Comparison of ENCODE assay signal across 32 mouse cellular contexts in genomic region chr6:56789336-56789735, GRCm38 (mm10). TPM values are rescaled to one million over a fixed set of nuclear protein-coding genes. Genes with fewer than 3 reads are reported as not detected.
DNase-seq lines count a peak whose midpoint lies in the region; ATAC-seq and TF ChIP-seq lines count a peak whose summit lies in the region.
"Had no signal": no experiment of that assay in that cellular context is flagged by ENCODE, and none has a peak within 500 bp of the region (broad histone marks: within the 10 kb centered on the region; RNA-seq: fewer than 3 reads in every experiment).

No protein-coding gene starts in this region.

- no peak for TF ChIP-seq POLR2A in heart, adult 2 months (IDR thresholded peaks at IDR 0.05; ENCODE audit: insufficient read depth, low read depth, low read length)

- peak; percentile 39 for DNase-seq in heart, adult 11 months
- no peak for DNase-seq in heart, adult 2 months
- DNase-seq in c-Kit-positive CD71-positive TER-119-positive erythroid progenitor cells, embryonic 14.5 days (ENCODE audit: low spot score), result peak; percentile 40
- DNase-seq in liver, embryonic 13.5 days, result peak; percentile 17
- no peak for DNase-seq in natural killer cell, adult 2 months (ENCODE audit: low spot score in 2 of 2)
- DNase-seq: adrenal gland, postnatal 10 days; cerebellum, adult 11-12 months; cerebellum, adult 9-11 months; forebrain, postnatal 0 days; gastrocnemius, postnatal 14 days; heart, postnatal 10 days; kidney, adult 2 months; kidney, postnatal 36 days; lung, adult 18-20 months; lung, postnatal 4 days; midbrain, embryonic 14.5 days; right cerebral cortex, adult 18-20 months; thymus, adult 18-20 months; thymus, postnatal 25 days had no signal

- WGBS in heart, adult 2 months, result 24% methylated on average over 3 of the region's 3 CpGs
- WGBS in liver, embryonic 13.5 days (ENCODE audit: insufficient replicate concordance), result 30% methylated on average over 3 of the region's 3 CpGs
- WGBS in neural tube, embryonic 15.5 days, result 83% methylated on average over 3 of the region's 3 CpGs

- H3K27me3 ChIP-seq in heart, adult 2 months (ENCODE audit: control insufficient read depth, insufficient read depth, low read length), result no peaks in the 10 kb centered on the region
- H3K27me3 ChIP-seq in liver, embryonic 13.5 days, result no peaks in the 10 kb centered on the region
- no peaks in the 10 kb centered on the region for H3K27me3 ChIP-seq in neural tube, embryonic 15.5 days (replicated peaks)
- H3K27me3 ChIP-seq: CH12.LX; embryonic facial prominence, embryonic 13.5 days; forebrain, embryonic 12.5 days; heart, embryonic 12.5 days; limb, embryonic 13.5 days; Patski had no signal

- intact Hi-C loops in heart, adult 2 months (cut with DNase I), result no loop called here

- ATAC-seq in liver, embryonic 13.5 days (ENCODE audit: low read depth), result peak; percentile 65
- peak; percentile 79 for ATAC-seq in megakaryocyte-erythroid progenitor cell, adult 5-6 weeks (replicated peaks; ENCODE audit: low FRiP score, low TSS enrichment, poor library complexity, severe bottlenecking)
- no peak for ATAC-seq in neural tube, embryonic 15.5 days (ENCODE audit: low FRiP score)
- no peak for ATAC-seq in cerebellum, adult (ENCODE audit: insufficient number of reproducible peaks, low FRiP score, low TSS enrichment)
- ATAC-seq: forebrain, postnatal 0 days; lung, postnatal 0 days; Patski had no signal

- no peaks in the 10 kb centered on the region for H3K9me3 ChIP-seq in liver, embryonic 13.5 days (replicated peaks)
- no peaks in the 10 kb centered on the region for H3K9me3 ChIP-seq in neural tube, embryonic 15.5 days (replicated peaks)
- H3K9me3 ChIP-seq: embryonic facial prominence, embryonic 13.5 days; forebrain, embryonic 12.5 days; limb, embryonic 13.5 days had no signal

- TF ChIP-seq CTCF in heart, adult 2 months (IDR thresholded peaks at IDR 0.05), result no peak

- peaks cover 17% of the 10 kb centered on the region for H3K4me1 ChIP-seq in heart, adult 2 months (ENCODE audit: control insufficient read depth, insufficient read depth, low read length)
- H3K4me1 ChIP-seq in liver, embryonic 13.5 days (replicated peaks), result peaks cover 81% of the 10 kb centered on the region
- H3K4me1 ChIP-seq in neural tube, embryonic 15.5 days, result peaks cover 25% of the 10 kb centered on the region
- H3K4me1 ChIP-seq: forebrain, embryonic 12.5 days had no signal

- no peak overlapping the region for H3K9ac ChIP-seq in heart, adult 2 months (ENCODE audit: low read depth, low read length)
- no peak overlapping the region; the same call in 1 of the 2 replicates for H3K9ac ChIP-seq in liver, embryonic 13.5 days
- H3K9ac ChIP-seq in neural tube, embryonic 15.5 days (replicated peaks), result no peak overlapping the region
- H3K9ac ChIP-seq: embryonic facial prominence, embryonic 13.5 days; forebrain, embryonic 12.5 days; forebrain, postnatal 0 days; heart, embryonic 12.5 days; hindbrain, embryonic 14.5 days; limb, embryonic 13.5 days had no signal

- no peak overlapping the region for H3K4me3 ChIP-seq in heart, adult 2 months
- H3K4me3 ChIP-seq in liver, embryonic 13.5 days (replicated peaks), result no peak overlapping the region
- no peak overlapping the region for H3K4me3 ChIP-seq in neural tube, embryonic 15.5 days (replicated peaks)
- H3K4me3 ChIP-seq: embryonic facial prominence, embryonic 13.5 days; erythroblast, embryonic 14.5 days; forebrain, embryonic 12.5 days; heart, embryonic 12.5 days; limb, embryonic 13.5 days had no signal

- peaks cover 15% of the 10 kb centered on the region for H3K79me2 ChIP-seq in heart, adult 2 months (replicated peaks; ENCODE audit: control insufficient read depth, insufficient read depth, low read length)

- H3K36me3 ChIP-seq in heart, adult 2 months (ENCODE audit: control insufficient read depth, insufficient read depth, low read length), result peaks cover 59% of the 10 kb centered on the region
- peaks cover 49% of the 10 kb centered on the region for H3K36me3 ChIP-seq in liver, embryonic 13.5 days
- H3K36me3 ChIP-seq in neural tube, embryonic 15.5 days, result peaks cover 10% of the 10 kb centered on the region; the same call in 1 of the 2 replicates

- TF ChIP-seq EP300 in heart, adult 2 months (IDR thresholded peaks at IDR 0.05; ENCODE audit: insufficient read depth, low read depth, low read length), result no peak

- H3K4me2 ChIP-seq in liver, embryonic 13.5 days, result no peak overlapping the region
- H3K4me2 ChIP-seq in neural tube, embryonic 15.5 days, result no peak overlapping the region
- H3K4me2 ChIP-seq: embryonic facial prominence, embryonic 13.5 days; forebrain, embryonic 12.5 days; heart, embryonic 12.5 days; hindbrain, embryonic 14.5 days; limb, embryonic 13.5 days had no signal

- no peak overlapping the region for H3K27ac ChIP-seq in heart, adult 2 months
- H3K27ac ChIP-seq in liver, embryonic 13.5 days, result no peak overlapping the region
- H3K27ac ChIP-seq in neural tube, embryonic 15.5 days (replicated peaks), result no peak overlapping the region
- H3K27ac ChIP-seq: embryonic facial prominence, embryonic 13.5 days; forebrain, embryonic 12.5 days; hindbrain, embryonic 14.5 days; limb, embryonic 13.5 days; stomach, postnatal 0 days had no signal

RNA-seq across cellular contexts. Expression of gene Kbtbd2, which starts 8.3 kb away (rescaled TPM):
- total RNA-seq in heart, adult 2 months (2021), result 10 to 100 TPM; 28.9 to 30.6 TPM
- 7.7 and 15.6 TPM in 2 replicates for polyA plus RNA-seq in heart, adult 2 months (2012; rRNA removed)
- polyA plus RNA-seq in liver, embryonic 13.5 days (2015; fragmentation: Nextera tagmentation; extraction: Ambion mirVana), result 13.6 TPM in 2 replicates
- total RNA-seq in megakaryocyte-erythroid progenitor cell, adult 5-6 weeks (2014; fragmentation: Nextera tagmentation), result 23.3 and 32.6 TPM in 2 replicates
- total RNA-seq in megakaryocyte-erythroid progenitor cell, adult 5-6 weeks (2017), result 57.3 and 81.0 TPM in 2 replicates
- 28.9 and 31.1 TPM in 2 replicates for polyA plus RNA-seq in neural tube, embryonic 15.5 days (2015; fragmentation: Nextera tagmentation; extraction: Ambion mirVana)

RNA-seq across cellular contexts. Expression of gene Fkbp9, which starts 42.5 kb away (rescaled TPM):
- total RNA-seq in heart, adult 2 months (2021), result 10 to 100 TPM; 84.5 to 85.9 TPM
- 44.1 and 89.8 TPM in 2 replicates for polyA plus RNA-seq in heart, adult 2 months (2012; rRNA removed)
- 26.2 and 28.5 TPM in 2 replicates for polyA plus RNA-seq in liver, embryonic 13.5 days (2015; fragmentation: Nextera tagmentation; extraction: Ambion mirVana)
- total RNA-seq in megakaryocyte-erythroid progenitor cell, adult 5-6 weeks (2014; fragmentation: Nextera tagmentation), result 3.2 and 4.3 TPM in 2 replicates
- 6.6 and 7.4 TPM in 2 replicates for total RNA-seq in megakaryocyte-erythroid progenitor cell, adult 5-6 weeks (2017)
- 44.6 and 53.1 TPM in 2 replicates for polyA plus RNA-seq in neural tube, embryonic 15.5 days (2015; fragmentation: Nextera tagmentation; extraction: Ambion mirVana)

Comparison
In these comparisons a context has a peak if more than half of its experiments do, and no peak if none do; other contexts are left out.
1. DNase-seq: peak in heart, adult 11 months (single experiment), c-Kit-positive CD71-positive TER-119-positive erythroid progenitor cells, embryonic 14.5 days (single experiment) and liver, embryonic 13.5 days (single experiment); none in heart, adult 2 months (0 of 2) and natural killer cell, adult 2 months (0 of 2).
2. ATAC-seq: peak in liver, embryonic 13.5 days (single experiment) and megakaryocyte-erythroid progenitor cell, adult 5-6 weeks (single experiment); none in neural tube, embryonic 15.5 days (single experiment) and cerebellum, adult (single experiment).